Mouse (Mus musculus) frontal cortex, postnatal 14 days (tissue): ENCODE data around the gene Erc1.

Experiments used
- DNase-seq, 2 experiments: peaks; one replicate each; pipeline ENCODE4 v3.0.0; 2022; ENCODE audit warnings: low spot score in 2 of 2

The Erc1 gene

GRCm38 (mm10) chr6:119808726-119809505 is 39.1 kb downstream of the Erc1 start:
- no peak for DNase-seq

- DNase-seq, result no peak
Measured at GRCm38 (mm10) chr6:119803239-119803638, 44.7 kb downstream of the Erc1 start.

GRCm38 (mm10) chr6:119796911-119797486 is 51.0 kb downstream of the Erc1 start:
- DNase-seq, result peak; percentile 20 to 28

DNA sequence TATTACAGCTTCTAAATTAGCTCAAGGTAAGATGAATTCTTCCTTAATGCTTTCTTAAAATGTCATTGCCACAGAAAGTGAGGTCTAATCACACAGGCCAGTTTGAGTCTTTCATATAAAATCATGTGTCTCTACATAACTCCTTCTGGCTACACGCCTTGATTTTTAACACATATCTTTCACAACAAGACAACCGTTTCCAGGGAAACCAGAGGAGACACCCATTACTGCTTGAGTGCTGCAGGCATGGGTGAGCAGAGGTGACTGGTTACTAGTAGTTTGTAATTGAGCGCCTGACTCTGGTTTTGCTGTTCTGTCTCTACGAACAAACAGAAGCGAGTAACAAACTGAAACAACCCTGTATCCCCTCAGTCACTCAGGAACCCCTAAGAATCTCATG is 51.7 kb downstream of the Erc1 start:
- DNase-seq, result no peak

DNA sequence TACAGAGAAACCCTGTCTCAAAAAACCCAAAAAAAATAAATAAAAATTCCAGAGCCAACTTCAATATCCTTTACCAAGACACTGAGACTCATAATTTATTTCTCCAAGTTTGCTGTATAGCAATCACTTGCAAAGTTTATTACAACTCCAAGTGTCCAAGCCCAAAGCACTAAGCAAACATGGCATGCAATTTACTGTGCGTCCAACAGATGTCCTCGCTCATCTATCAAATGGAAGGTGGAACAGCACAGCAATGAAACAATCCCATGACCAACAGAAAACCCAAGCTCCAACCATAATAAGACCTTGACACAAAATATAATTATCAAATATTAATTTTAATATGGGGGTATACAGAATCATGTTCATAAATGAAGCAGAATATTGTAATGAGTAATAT is 55.4 kb downstream of the Erc1 start:
- peak in 1 of 2 experiments; percentile 36 for DNase-seq

DNA sequence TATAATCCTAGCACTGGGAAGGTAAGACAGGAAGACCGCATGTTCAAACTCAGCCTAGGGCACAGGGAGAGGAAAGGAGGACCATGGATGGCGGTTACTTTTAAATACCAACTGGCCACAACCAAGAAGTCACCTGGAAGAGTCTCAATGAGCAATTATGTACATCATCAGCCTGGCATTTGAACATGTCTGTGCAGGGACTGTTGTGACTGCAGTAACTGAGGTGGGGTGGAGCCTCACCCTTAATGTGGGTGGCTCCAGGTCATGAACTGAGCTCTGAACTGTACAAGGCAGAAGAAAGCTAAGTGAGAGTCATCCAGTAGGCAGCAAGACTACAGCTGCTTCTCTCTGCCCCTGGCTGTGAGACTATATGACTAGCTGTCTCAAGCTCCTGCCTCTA is 65.6 kb downstream of the Erc1 start:
- no peak for DNase-seq

GRCm38 (mm10) chr6:119781109-119781508 is 66.9 kb downstream of the Erc1 start:
- DNase-seq, result no peak

- DNase-seq, result no peak
Measured at GRCm38 (mm10) chr6:119768778-119769177, 79.2 kb downstream of the Erc1 start.

DNA sequence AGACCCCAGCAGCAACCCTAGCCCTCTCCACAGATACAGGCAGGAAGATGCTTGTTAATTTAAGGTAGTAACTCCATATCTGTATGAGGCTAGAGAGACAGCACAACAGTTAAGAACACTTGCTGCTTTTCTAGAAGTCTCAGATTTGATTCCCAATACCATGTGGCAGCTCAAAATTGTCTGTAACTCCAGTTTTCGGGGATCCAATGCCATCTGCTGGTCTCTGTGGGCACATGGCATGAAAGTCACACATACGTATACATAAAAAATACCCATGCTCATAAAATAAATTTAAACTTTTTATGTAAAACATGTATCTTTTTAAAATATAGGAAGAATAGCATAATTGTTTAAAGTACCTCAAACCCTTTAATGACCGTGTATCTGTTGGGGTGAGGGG is 83.6 kb downstream of the Erc1 start:
- DNase-seq, result no peak

GRCm38 (mm10) chr6:119759866-119760265 is 88.1 kb downstream of the Erc1 start:
- DNase-seq, result no peak

DNA sequence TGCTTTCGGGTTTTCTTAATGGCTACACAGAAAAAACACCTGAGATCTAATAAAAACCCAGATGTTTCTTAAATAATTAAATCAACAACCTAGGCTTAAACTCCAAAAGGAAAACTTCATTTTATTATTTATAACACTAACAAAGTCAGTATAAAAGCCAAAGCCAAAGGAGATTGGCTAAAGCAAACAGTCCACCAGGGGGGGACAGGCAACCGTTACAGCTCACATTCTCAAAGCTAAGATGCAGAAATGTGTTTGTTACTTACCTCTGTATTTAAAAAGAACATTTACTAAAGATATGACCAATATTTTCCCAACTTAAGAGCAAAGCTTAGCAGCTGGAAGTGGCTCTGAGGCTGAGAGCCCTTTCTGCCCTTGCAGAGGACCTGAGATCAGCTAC is 89.5 kb downstream of the Erc1 start:
- DNase-seq, result no peak

DNA sequence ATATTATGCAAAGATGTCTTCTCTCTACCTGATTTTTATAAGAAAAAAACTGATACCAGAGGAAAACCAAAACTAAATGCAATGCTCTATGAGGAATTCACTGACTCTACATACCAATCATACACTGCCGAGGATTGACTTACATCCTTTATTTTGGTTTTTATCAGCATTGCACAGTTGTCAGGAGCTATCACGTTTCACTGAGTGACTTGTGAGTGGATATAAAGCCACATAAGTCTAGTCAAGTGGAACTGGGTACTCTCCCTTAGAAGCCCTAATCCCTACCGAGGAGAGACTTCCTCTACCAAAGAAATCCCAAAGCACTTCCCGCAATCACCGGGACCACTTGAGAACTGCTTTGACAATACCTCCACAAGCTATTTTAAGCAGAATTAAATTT is 90.2 kb downstream of the Erc1 start:
- DNase-seq, result no peak

DNA sequence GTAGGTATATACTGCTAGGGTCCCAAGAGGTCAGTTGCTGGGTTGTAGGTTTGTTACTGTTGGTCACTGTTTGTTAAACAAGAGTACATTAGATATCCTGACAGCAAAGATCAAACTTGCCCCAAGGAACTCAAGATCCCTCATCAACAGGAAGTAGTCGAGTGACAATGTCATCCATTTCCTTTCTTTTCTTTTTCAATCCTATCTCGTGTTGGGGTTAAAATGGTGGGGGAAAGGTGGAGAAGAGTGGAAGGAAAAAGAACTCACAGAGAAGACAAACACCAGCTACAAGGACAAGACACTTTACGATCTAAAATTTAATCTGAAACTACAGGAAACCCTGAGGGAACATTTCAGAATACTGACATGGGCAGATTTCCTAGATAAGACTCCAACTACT is 92.1 kb downstream of the Erc1 start:
- no peak for DNase-seq

DNA sequence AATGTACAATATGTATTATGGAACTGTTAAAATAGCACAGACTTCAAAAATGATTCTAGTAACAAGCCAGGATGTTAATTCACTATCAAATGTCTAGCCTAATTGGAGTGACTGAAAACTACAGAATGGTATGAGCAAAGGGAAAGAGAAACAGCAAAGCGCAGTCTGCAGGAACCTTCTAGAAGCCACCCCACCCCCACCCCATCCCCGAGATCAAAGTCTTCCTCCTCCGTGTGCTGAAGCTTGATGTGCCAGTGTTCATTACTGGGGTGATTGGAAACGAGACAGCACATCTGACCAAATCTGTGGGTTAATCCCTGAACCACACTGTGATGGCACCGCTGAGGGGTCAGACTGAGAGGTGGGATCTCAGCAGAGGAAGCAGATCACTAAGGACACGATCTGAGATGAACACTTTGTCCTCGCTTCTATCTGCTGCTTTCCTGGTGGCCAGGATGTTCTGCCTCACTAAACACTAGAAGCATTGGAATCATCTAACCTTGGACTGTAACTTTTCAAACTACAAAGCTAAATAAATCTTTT is 98.8 kb downstream of the Erc1 start:
- DNase-seq, result no peak

GRCm38 (mm10) chr6:119741861-119742260 is 106.1 kb downstream of the Erc1 start:
- no peak for DNase-seq

DNA sequence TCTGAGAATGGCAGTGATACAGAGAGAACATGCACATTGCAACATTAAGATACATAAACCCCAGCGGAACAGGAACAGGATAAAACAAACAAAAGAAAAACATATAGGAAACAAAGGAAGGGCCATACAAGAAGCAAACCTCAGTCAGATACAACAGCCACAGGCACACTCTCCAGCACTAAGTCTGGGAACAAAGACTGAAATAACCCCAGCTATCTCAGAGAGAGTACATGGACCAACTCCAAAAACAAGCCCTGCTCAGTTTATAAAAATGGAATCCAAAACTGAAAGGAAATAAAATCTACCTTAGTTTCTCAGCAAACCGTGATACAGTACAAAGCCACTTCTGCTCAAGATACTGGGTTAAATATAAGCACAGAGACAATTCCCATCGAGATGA is 107.4 kb downstream of the Erc1 start:
- no peak for DNase-seq

DNA sequence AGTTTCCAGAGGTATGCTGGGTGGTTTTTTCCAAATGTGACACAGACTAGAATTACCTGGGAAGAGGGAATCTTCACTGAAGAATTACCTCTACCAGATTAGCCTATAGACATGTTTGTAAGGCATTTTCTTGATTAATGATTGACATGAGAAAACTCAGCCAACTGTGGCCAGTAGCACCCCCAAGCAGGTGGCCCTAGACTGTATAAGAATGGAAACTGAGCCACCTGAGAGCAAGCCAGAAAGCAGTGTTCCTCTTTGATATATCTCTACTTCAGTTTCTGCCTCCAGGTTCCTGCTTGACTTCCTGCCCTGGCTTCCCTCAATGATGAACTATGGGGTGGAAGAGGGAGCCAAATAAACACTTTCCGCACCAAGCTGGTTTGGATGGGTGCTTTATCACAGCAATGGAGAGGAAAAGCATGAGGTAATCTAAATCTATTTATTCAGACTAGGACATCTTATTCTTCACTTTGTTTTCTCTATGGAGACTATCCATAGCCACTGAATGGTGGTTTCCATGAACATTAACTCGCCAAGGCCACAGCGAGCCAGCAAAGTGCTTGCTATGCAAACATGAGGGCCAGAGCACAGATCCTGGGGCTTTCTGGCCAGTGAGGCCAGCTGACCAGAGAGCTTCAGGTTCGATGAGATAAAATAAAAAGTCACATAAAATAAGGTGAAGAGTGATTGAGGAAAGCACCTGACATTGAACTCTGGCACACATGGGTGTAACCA is 109.2 kb downstream of the Erc1 start:
- no peak for DNase-seq

GRCm38 (mm10) chr6:119737716-119738115 is 110.3 kb downstream of the Erc1 start:
- DNase-seq, result no peak

DNA sequence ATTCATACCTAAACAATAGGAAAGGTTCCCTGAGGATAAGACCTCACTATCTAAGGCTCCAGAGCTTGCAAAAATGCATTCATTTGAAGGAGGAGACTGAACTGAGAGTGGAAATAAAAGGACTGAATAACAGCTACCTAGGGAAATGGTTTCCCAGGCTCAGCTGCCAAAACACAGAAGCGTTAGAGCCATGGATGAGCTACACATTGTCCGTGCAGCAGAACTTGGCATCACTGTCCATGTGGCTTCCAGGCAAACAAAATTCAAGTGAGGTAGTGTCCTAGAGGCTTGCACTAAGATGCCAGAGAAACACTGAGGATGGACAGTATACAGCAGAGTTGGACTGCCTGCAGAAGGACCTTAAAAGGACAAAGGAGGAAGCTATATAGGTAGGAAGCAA is 112.0 kb downstream of the Erc1 start:
- DNase-seq, result no peak

GRCm38 (mm10) chr6:119731155-119731554 is 116.8 kb downstream of the Erc1 start:
- DNase-seq, result no peak

DNA sequence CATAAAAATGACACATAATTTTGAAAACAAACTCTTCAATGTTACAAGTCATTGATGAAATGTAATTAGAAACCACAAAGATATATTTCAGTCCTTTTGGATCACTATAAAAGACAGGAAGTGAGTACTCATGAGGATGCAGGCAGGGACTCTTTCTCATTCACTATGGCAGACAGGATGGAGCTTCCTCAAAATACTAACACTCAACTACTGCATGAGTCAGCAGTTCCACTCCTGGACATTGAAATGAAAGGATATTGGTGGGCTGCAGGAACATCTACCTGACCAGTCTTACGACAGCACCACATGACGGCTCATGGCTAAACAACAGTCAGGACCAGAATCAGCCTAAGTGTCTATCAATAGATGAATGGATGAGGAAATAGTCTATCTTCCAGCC is 132.7 kb downstream of the Erc1 start:
- no peak for DNase-seq

DNA sequence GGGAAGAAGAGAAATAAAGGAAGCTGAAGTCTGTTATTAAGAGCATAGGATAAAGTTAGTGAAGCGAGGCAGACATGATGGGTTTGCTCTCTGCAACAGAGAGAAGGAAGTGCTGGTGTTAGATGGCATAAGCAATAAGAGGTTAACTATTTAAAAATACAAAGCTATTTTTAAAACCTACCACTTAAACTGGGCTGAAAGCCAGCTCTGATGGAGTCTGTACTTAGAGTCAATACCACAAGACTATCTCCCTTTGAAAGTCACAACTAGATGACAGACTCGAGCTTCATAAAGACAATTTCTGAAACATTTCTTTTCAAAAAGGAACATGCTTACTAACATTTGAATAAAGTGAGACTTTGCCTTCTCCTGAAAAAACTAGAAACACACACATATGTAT is 134.0 kb downstream of the Erc1 start:
- DNase-seq, result no peak

DNA sequence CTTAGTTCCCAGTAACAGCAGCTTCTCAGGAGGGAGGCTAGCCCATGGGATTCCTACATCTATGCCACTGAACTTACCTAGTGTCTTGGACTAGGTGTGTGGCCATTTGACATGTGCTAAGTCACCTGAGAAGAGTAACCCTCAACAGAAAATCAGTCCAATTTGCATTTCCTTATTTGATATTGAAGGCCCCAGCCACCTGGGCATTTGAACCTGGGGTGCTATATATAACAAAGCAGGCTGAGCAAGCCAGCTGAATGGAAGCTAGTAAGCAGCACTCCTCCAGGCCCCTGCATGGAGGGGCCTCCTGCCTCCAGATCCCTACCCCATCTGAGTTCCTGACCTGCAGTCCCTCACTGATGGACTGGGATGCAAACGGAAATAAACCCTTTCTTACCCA is 135.5 kb downstream of the Erc1 start:
- DNase-seq, result no peak
